Mouse (Mus musculus) kidney, postnatal 14 days (tissue): Measurements from ENCODE around the gene Snrnp35.

ENCODE experiments used
- DNase-seq: peaks from one replicate; pipeline ENCODE4 v3.0.0; 2022; ENCODE audit warnings: mixed read lengths

Snrnp35 gene

GRCm38 (mm10) chr5:124540383-124540786 lies 57.5 kb downstream of the Snrnp35 start, which contains the start of gene Tmed2:
Gene Tmed2 (plus strand): TSS chr5:124540695.
- DNase-seq, result peak; percentile 98
